Mouse (Mus musculus) midbrain, embryonic 11.5 days (tissue): ENCODE measurements around the gene Dynlrb1. TPM values are rescaled to one million over a fixed set of nuclear protein-coding genes. Genes with fewer than 3 reads are reported as not detected.

Experiments
- ATAC-seq: fragments of 200-750 bp; cut with Nextera tagmentation; 2 replicates; pipeline ENCODE4 v1.8.0; 2017; ENCODE audit warnings: moderate TSS enrichment, moderate library complexity; ENCODE audit not compliant: low FRiP score
- DNase-seq: peaks from one replicate; pipeline ENCODE4 v3.0.0; 2015; ENCODE audit warnings: low spot score; ENCODE audit errors: missing footprints
- H3K27ac ChIP-seq: fragments of 300-500 bp; sonication (generic); 2 replicates; pipeline ENCODE4 v1.5.1; 2014; ENCODE audit warnings: low read depth, low read length
- H3K27me3 ChIP-seq: fragments of 300-500 bp; sonication (generic); 2 replicates; pipeline ENCODE4 v1.6.1; 2014; ENCODE audit warnings: mild to moderate bottlenecking, low read length, moderate library complexity, mixed read lengths; ENCODE audit not compliant: control insufficient read depth, insufficient read depth
- H3K36me3 ChIP-seq: fragments of 300-500 bp; sonication (generic); 2 replicates; pipeline ENCODE4 v1.6.1; 2014; ENCODE audit warnings: mild to moderate bottlenecking, low read length, moderate library complexity, mixed read lengths; ENCODE audit not compliant: control insufficient read depth, insufficient read depth
- H3K4me1 ChIP-seq: fragments of 300-500 bp; sonication (generic); 2 replicates; pipeline ENCODE4 v1.6.1; 2014; ENCODE audit warnings: low read length; ENCODE audit not compliant: control insufficient read depth, insufficient read depth
- H3K4me2 ChIP-seq: fragments of 300-500 bp; sonication (generic); 2 replicates; pipeline ENCODE4 v1.6.1; 2014; ENCODE audit warnings: mild to moderate bottlenecking, moderate library complexity
- H3K4me3 ChIP-seq: fragments of 300-500 bp; sonication (generic); 2 replicates; pipeline ENCODE4 v1.5.1; 2014; ENCODE audit warnings: low read depth, low read length
- H3K9ac ChIP-seq: fragments of 300-500 bp; sonication (generic); 2 replicates; pipeline ENCODE4 v1.6.1; 2014; ENCODE audit warnings: low read length
- H3K9me3 ChIP-seq: fragments of 300-500 bp; sonication (generic); 2 replicates; pipeline ENCODE4 v1.6.1; 2016; ENCODE audit warnings: low read length; ENCODE audit not compliant: control insufficient read depth
- WGBS: fragments of 180-500 bp; shearing (Covaris S2); extraction: QIAGEN DNeasy Blood & Tissue Kit; methylation state at CpG from one replicate; pipeline ENCODE4 v1.1.7; 2014; 5-methylcytosine and 5-hydroxymethylcytosine counted together
- polyA plus RNA-seq: library from polyadenylated mRNA; unstranded; fragments of >200 nt; fragmentation: Nextera tagmentation; extraction: Ambion mirVana; gene quantifications from 2 replicates; pipeline ENCODE4 v1.2.1, GENCODE M21; 2014

The Dynlrb1 gene
- polyA plus RNA-seq, 1 experiment from 2014 or later = 519 TPM

GRCm38 (mm10) chr2:155276621-155277175 is 40.4 kb downstream of the Dynlrb1 start:
- WGBS = under 1% methylated on average over 42 of the region's 49 CpGs
- Histone ChIP-seq H3K36me3 (no peaks in the 10 kb centered on the region), H3K9ac (peak overlapping the region; percentile 84), H3K27ac (no peak overlapping the region), H3K4me1 (peaks cover 7% of the 10 kb centered on the region), H3K27me3 (no peaks in the 10 kb centered on the region), H3K9me3 (no peaks in the 10 kb centered on the region), H3K4me2 (peak overlapping the region; percentile 73), H3K4me3 (peak overlapping the region; percentile 90)
- DNase-seq (peak; percentile 92), ATAC-seq (peak; percentile 81)

GRCm38 (mm10) chr2:155277721-155278120 is 41.4 kb downstream of the Dynlrb1 start:
- H3K9ac ChIP-seq = no peak overlapping the region
- H3K4me2 ChIP-seq = no peak overlapping the region
- ATAC-seq (no peak), DNase-seq (peak; percentile 75)
- peaks cover 7% of the 10 kb centered on the region for H3K4me1 ChIP-seq
- no peaks in the 10 kb centered on the region for H3K27me3 ChIP-seq
- H3K4me3 ChIP-seq = no peak overlapping the region
- no peaks in the 10 kb centered on the region for H3K36me3 ChIP-seq
- 86% methylated on average over 2 of the region's 2 CpGs for WGBS
- H3K9me3 ChIP-seq = no peaks in the 10 kb centered on the region
- no peak overlapping the region for H3K27ac ChIP-seq

- ATAC-seq = no peak
- peak; percentile 54 for DNase-seq
- peaks cover 7% of the 10 kb centered on the region for H3K4me1 ChIP-seq
- H3K36me3 ChIP-seq = no peaks in the 10 kb centered on the region
- H3K9me3 ChIP-seq = no peaks in the 10 kb centered on the region
- 87% methylated on average over 7 of the region's 7 CpGs for WGBS
- H3K27ac ChIP-seq = no peak overlapping the region
- H3K27me3 ChIP-seq = no peaks in the 10 kb centered on the region
- H3K4me3 ChIP-seq = no peak overlapping the region
- H3K9ac ChIP-seq = no peak overlapping the region
- H3K4me2 ChIP-seq = no peak overlapping the region
These were observed 42.0 kb downstream of the Dynlrb1 start for GRCm38 (mm10) chr2:155278361-155278760.

DNA sequence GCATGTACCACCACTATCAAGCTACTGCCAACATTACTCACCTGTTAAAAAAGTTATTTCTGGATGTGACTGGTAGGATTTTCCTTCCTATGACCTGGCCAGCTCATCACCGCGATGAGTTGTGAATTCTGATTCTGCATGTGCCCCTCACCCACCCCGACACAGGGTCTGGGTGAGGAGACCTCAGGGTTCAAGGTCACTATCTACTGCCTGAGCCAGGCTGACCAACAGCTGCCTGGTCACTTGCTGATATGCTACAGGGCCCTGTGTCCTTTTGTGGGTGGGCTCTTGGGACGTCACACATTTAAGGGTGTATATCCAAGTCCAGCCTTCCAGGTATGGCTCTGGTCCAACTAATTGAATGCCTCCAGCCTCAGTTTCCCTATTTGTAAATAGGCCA is 42.8 kb downstream of the Dynlrb1 start:
- no peak overlapping the region for H3K4me3 ChIP-seq
- H3K4me1 ChIP-seq = peaks cover 7% of the 10 kb centered on the region
- H3K4me2 ChIP-seq = no peak overlapping the region
- H3K27ac ChIP-seq = no peak overlapping the region
- H3K9ac ChIP-seq = no peak overlapping the region
- H3K36me3 ChIP-seq = no peaks in the 10 kb centered on the region
- whole genome bisulfite sequencing = 90% methylated on average over 4 of the region's 4 CpGs
- ATAC-seq (no peak), DNase-seq (no peak)
- no peaks in the 10 kb centered on the region for H3K27me3 ChIP-seq
- H3K9me3 ChIP-seq = no peaks in the 10 kb centered on the region

DNA sequence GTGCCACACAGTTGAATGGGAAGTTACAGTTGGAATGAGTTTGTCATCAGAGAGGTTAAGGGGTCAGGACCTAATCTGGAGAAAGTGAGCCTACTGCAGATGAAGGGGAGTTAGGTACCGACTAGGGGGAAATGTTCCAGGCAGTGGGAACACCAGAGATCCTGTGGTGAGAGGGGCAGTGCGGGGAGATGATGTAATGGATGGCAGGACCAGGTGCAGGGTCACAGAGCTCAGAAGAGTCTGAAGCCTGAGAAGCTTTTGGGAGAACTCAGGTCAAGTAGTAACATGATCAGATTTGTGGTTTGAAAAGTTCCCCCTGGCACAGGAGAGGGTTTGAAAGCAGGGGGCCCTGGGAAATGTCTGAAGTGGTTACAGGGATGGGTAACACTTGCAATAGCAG is 43.8 kb downstream of the Dynlrb1 start:
- ATAC-seq (no peak), DNase-seq (peak; percentile 35)
- H3K9me3 ChIP-seq = no peaks in the 10 kb centered on the region
- H3K27me3 ChIP-seq = no peaks in the 10 kb centered on the region
- WGBS = 78% methylated on average over 2 of the region's 2 CpGs
- no peak overlapping the region for H3K27ac ChIP-seq
- no peak overlapping the region for H3K4me3 ChIP-seq
- H3K36me3 ChIP-seq = no peaks in the 10 kb centered on the region
- H3K9ac ChIP-seq = no peak overlapping the region
- H3K4me1 ChIP-seq = peaks cover 7% of the 10 kb centered on the region
- no peak overlapping the region for H3K4me2 ChIP-seq

DNA sequence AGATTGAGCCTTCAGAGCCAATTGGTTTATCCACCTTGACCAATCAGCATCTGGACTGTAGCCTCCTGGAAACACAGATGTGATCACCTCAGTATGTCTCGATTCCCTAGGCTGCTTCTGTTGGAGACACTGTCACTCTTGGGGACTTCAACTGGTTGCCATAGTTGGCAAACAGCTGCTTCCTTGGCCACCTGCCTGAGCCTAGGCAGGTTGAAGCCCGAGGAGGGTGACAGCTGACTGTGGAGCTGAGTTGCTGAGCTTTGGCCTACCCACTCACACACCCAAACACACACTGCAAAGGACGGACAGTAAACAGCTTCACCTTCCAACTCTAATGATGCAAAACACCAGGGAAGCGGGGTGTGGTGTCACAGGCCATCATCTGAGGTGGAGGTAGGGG is 47.5 kb downstream of the Dynlrb1 start:
- no peaks in the 10 kb centered on the region for H3K4me1 ChIP-seq
- no peak overlapping the region for H3K27ac ChIP-seq
- 88% methylated on average over 4 of the region's 4 CpGs for WGBS
- DNase-seq (peak; percentile 53), ATAC-seq (no peak)
- no peak overlapping the region for H3K9ac ChIP-seq
- no peaks in the 10 kb centered on the region for H3K27me3 ChIP-seq
- H3K9me3 ChIP-seq = no peaks in the 10 kb centered on the region
- H3K4me3 ChIP-seq = no peak overlapping the region
- no peak overlapping the region for H3K4me2 ChIP-seq
- no peaks in the 10 kb centered on the region for H3K36me3 ChIP-seq

GRCm38 (mm10) chr2:155284647-155285046 is 48.3 kb downstream of the Dynlrb1 start:
- no peaks in the 10 kb centered on the region for H3K4me1 ChIP-seq
- H3K27ac ChIP-seq = no peak overlapping the region
- no peak overlapping the region for H3K4me2 ChIP-seq
- H3K9ac ChIP-seq = no peak overlapping the region
- WGBS = 87% methylated on average over 7 of the region's 7 CpGs
- no peaks in the 10 kb centered on the region for H3K27me3 ChIP-seq
- peak; percentile 17 for DNase-seq
- no peak for ATAC-seq
- no peaks in the 10 kb centered on the region for H3K36me3 ChIP-seq
- H3K4me3 ChIP-seq = no peak overlapping the region
- H3K9me3 ChIP-seq = no peaks in the 10 kb centered on the region

DNA sequence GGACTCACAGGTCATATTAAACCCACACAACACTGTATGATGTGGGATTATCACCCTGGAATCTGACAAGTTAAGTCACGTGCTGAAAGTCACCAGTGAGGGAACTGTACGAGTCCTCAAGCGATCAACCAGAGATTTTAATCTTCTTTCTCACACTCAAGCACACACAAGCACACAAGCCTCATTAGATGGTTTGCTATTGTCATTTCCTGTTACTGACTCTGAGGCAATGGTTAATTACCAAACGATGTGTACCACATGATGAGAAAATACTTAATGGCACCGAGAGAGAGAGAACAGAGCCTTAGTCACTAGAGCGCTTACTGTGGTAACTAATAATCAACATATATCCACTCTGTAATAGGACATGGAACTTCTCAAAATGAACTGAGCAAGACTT is 49.4 kb downstream of the Dynlrb1 start:
- Histone ChIP-seq H3K27ac (no peak overlapping the region), H3K27me3 (no peaks in the 10 kb centered on the region), H3K4me3 (no peak overlapping the region), H3K36me3 (no peaks in the 10 kb centered on the region), H3K4me2 (no peak overlapping the region), H3K9me3 (no peaks in the 10 kb centered on the region), H3K9ac (no peak overlapping the region), H3K4me1 (no peaks in the 10 kb centered on the region)
- DNase-seq (peak; percentile 73), ATAC-seq (no peak)
- WGBS = 90% methylated on average over 6 of the region's 6 CpGs

GRCm38 (mm10) chr2:155287456-155288250 is 51.3 kb downstream of the Dynlrb1 start:
- 91% methylated on average over 4 of the region's 4 CpGs for WGBS
- 0 out of 2 replicates have a peak, but pooled peaks cover 3% of the 10 kb centered on the region for H3K36me3 ChIP-seq

More at GRCm38 (mm10) chr2:155287456-155288250, 51.3 kb downstream of the Dynlrb1 start:
- ATAC-seq (no peak), DNase-seq (peak; percentile 53)
- Histone ChIP-seq H3K4me2 (no peak overlapping the region), H3K27me3 (no peaks in the 10 kb centered on the region), H3K4me1 (no peaks in the 10 kb centered on the region), H3K27ac (no peak overlapping the region), H3K9me3 (no peaks in the 10 kb centered on the region), H3K4me3 (no peak overlapping the region), H3K9ac (no peak overlapping the region)
